Mouse (Mus musculus): ENCODE data around the gene Ncoa7. TPM values are rescaled to one million over a fixed set of nuclear protein-coding genes. Genes with fewer than 3 reads are reported as not detected.

Gene Ncoa7
- polyA plus RNA-seq, 1 experiment: 47.2 TPM

- Histone ChIP-seq H3K4me1 (ENCODE audit: control insufficient read depth, insufficient read depth, low read length) (no peaks in the 10 kb centered on the region), H3K27ac (ENCODE audit: insufficient read depth, low read length) (no peak overlapping the region), H3K4me3 (ENCODE audit: insufficient read depth, low read length) (no peak overlapping the region)
- no peak for TF ChIP-seq POLR2A (IDR thresholded peaks at IDR 0.05; ENCODE audit: extremely low read depth, insufficient read depth, low read length)
- 0 out of 2 replicates have a peak, but pooled peaks have one; percentile 8 for TF ChIP-seq CTCF (IDR thresholded peaks at IDR 0.05; ENCODE audit: extremely low read depth, insufficient read depth, low read length)
Measured at GRCm38 (mm10) chr10:30825049-30825448, 21.9 kb upstream of the Ncoa7 start.

DNA sequence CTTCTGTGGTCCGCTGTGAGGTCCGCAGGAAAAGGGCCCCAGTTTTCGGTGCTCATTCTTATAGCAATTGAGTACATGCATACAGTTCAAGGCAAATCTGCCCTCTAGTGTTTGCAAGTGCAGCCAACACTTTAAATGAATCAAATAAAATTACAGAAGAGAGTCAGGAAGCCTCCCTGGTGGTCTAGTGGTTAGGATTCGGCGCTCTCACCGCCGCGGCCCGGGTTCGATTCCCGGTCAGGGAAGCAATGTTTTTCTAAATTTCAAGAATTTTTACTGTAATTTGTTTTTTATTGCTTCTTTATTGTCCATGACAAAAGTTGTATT, 7.8 kb upstream of the Ncoa7 start:
- peaks cover 3% of the 10 kb centered on the region for H3K4me1 ChIP-seq (ENCODE audit: control insufficient read depth, insufficient read depth, low read length)
- TF ChIP-seq POLR2A (IDR thresholded peaks at IDR 0.05; ENCODE audit: extremely low read depth, insufficient read depth, low read length) (no peak), CTCF (IDR thresholded peaks at IDR 0.05; ENCODE audit: extremely low read depth, insufficient read depth, low read length) (peak; percentile 60)
- H3K4me3 ChIP-seq (ENCODE audit: insufficient read depth, low read length): peak overlapping the region; percentile 60
- H3K27ac ChIP-seq (ENCODE audit: insufficient read depth, low read length): no peak overlapping the region

DNA sequence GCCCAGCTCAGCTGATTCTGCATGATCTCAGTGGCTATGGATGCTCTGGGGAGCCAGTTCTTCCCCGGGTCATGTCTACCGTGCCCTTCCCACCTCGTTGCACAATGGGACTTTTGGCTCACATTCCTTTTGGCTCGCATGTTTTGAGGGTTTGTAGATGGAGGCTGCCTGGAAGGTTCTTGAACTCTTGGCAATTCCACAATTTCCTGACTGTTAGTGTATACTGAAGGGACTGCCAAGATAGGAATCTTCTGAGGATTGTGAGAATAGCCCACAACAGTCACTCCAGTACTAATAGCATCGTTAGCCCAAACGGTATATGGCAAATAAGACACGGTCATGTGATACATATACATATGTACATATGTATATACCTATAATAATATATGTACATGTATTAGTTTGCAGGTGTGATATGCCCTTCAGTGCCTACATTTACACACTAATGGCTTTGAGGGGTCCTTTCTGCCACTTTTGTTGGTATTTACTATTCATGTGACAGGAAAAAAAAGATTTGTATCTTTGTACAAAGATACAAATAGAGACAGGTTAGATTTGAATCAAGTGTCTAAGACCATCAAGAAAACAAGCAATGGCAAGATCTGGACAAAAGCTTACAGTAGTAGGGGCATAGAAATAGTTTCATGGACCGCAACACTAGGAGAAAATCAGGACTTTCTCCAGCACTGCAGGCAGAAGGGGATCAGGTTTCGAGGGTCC, 7.3 kb upstream of the Ncoa7 start:
- peak overlapping the region; percentile 84 for H3K4me3 ChIP-seq (ENCODE audit: insufficient read depth, low read length)
- peaks cover 3% of the 10 kb centered on the region for H3K4me1 ChIP-seq (ENCODE audit: control insufficient read depth, insufficient read depth, low read length)
- H3K27ac ChIP-seq (ENCODE audit: insufficient read depth, low read length): no peak overlapping the region
- TF ChIP-seq CTCF (IDR thresholded peaks at IDR 0.05; ENCODE audit: extremely low read depth, insufficient read depth, low read length) (no peak), POLR2A (IDR thresholded peaks at IDR 0.05; ENCODE audit: extremely low read depth, insufficient read depth, low read length) (no peak)

DNA sequence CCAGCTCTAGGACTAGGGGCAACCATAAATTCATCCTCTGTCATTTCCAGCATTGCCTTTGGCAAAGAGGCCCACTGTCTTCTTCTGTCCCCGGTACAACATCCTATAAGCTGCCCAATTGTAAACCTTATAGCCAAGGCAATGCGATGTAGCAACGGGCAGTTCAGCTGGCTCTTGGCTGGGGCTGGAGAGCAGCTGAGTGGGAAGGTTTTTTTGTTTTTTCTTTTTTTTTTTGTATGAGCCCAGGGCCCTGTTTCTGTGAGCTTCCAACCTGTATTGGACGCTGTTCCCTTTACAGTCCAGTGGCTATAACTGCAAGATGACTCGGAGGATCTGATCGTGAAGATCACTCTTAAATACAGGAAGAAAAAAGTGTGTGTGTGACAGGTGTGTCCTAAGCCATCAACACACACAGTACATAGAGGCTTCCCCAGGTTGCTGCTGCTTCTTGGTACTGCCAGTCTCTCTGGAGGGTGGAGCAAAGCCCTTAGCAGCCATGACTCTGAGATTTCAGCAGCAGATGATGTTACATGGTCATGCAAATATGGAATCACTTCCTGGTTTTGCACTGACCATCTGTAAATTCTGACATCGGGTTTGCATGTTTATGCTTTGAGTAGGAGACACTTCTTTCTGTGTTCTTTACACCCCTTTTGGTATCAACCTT, 594 bp upstream of the Ncoa7 start:
- Histone ChIP-seq H3K4me1 (ENCODE audit: control insufficient read depth, insufficient read depth, low read length) (peaks cover 4% of the 10 kb centered on the region; the same call in 1 of the 2 replicates), H3K4me3 (ENCODE audit: insufficient read depth, low read length) (peak overlapping the region; percentile 82), H3K27ac (ENCODE audit: insufficient read depth, low read length) (peak overlapping the region; percentile 100)
- TF ChIP-seq CTCF (IDR thresholded peaks at IDR 0.05; ENCODE audit: extremely low read depth, insufficient read depth, low read length) (no peak), POLR2A (IDR thresholded peaks at IDR 0.05; ENCODE audit: extremely low read depth, insufficient read depth, low read length) (peak; percentile 68)

GRCm38 (mm10) chr10:30802033-30802432, 1.1 kb downstream of the Ncoa7 start:
- TF ChIP-seq CTCF (IDR thresholded peaks at IDR 0.05; ENCODE audit: extremely low read depth, insufficient read depth, low read length): 0 out of 2 replicates have a peak, but pooled peaks have one; percentile 5
- 0 out of 2 replicates have a peak, but pooled peaks have one; percentile 30 for TF ChIP-seq POLR2A (IDR thresholded peaks at IDR 0.05; ENCODE audit: extremely low read depth, insufficient read depth, low read length)
- peak overlapping the region; percentile 82 for H3K4me3 ChIP-seq (ENCODE audit: insufficient read depth, low read length)
- peaks cover 4% of the 10 kb centered on the region; the same call in 1 of the 2 replicates for H3K4me1 ChIP-seq (ENCODE audit: control insufficient read depth, insufficient read depth, low read length)
- peak overlapping the region; percentile 99; the same call in 1 of the 2 replicates for H3K27ac ChIP-seq (ENCODE audit: insufficient read depth, low read length)

- TF ChIP-seq POLR2A (IDR thresholded peaks at IDR 0.05; ENCODE audit: extremely low read depth, insufficient read depth, low read length) (no peak), CTCF (IDR thresholded peaks at IDR 0.05; ENCODE audit: extremely low read depth, insufficient read depth, low read length) (no peak)
- no peak overlapping the region for H3K4me3 ChIP-seq (ENCODE audit: insufficient read depth, low read length)
- peaks cover 4% of the 10 kb centered on the region; the same call in 1 of the 2 replicates for H3K4me1 ChIP-seq (ENCODE audit: control insufficient read depth, insufficient read depth, low read length)
- no peak overlapping the region for H3K27ac ChIP-seq (ENCODE audit: insufficient read depth, low read length)
Measured at GRCm38 (mm10) chr10:30799713-30800450, 3.2 kb downstream of the Ncoa7 start.

DNA sequence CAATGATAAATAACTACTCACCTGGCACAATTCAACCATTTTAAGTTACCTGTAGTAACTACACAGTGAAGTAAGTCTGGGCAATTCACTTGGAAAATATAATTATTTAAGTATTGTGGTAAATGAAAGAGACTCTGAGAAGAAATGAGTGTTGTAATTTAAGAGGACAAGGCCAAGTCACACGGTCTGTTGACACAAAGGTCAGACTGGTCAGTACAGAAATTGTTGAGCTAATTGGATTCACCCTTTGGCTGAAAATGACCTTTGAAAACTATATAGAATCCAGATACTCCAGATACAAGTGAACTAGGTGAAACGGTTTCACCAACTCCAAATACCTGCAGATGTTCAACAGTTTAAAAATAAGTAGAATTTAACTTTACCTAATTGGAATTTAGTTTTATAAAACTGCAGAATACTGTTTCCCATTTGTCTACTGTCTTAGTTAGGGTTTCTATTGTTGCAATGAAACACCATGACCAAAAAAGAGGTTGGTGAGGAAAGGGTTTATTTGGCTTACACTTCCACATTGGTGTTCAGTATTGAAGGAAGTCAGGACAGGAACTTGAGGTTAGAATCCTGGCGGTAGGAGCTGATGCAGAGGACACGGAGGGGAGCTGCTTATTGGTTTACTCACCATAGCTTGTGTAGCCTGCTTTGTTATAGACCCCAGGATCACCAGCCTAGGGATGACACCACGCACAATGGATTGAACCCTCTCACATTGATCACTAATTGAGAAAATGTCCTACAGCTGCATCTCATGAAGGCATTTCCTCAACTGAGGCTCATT, 6.5 kb downstream of the Ncoa7 start:
- Histone ChIP-seq H3K4me3 (ENCODE audit: insufficient read depth, low read length) (no peak overlapping the region), H3K27ac (ENCODE audit: insufficient read depth, low read length) (no peak overlapping the region), H3K4me1 (ENCODE audit: control insufficient read depth, insufficient read depth, low read length) (no peaks in the 10 kb centered on the region; the same call in 1 of the 2 replicates)
- TF ChIP-seq POLR2A (IDR thresholded peaks at IDR 0.05; ENCODE audit: extremely low read depth, insufficient read depth, low read length) (no peak), CTCF (IDR thresholded peaks at IDR 0.05; ENCODE audit: extremely low read depth, insufficient read depth, low read length) (no peak)

- no peak for TF ChIP-seq POLR2A (IDR thresholded peaks at IDR 0.05; ENCODE audit: extremely low read depth, insufficient read depth, low read length)
- no peak for TF ChIP-seq CTCF (IDR thresholded peaks at IDR 0.05; ENCODE audit: extremely low read depth, insufficient read depth, low read length)
- Histone ChIP-seq H3K27ac (ENCODE audit: insufficient read depth, low read length) (no peak overlapping the region), H3K4me1 (ENCODE audit: control insufficient read depth, insufficient read depth, low read length) (peaks cover 6% of the 10 kb centered on the region), H3K4me3 (ENCODE audit: insufficient read depth, low read length) (no peak overlapping the region)
Measured at GRCm38 (mm10) chr10:30791016-30791415, 12.1 kb downstream of the Ncoa7 start.

GRCm38 (mm10) chr10:30789521-30789920, 13.6 kb downstream of the Ncoa7 start:
- Histone ChIP-seq H3K4me1 (ENCODE audit: control insufficient read depth, insufficient read depth, low read length) (peaks cover 8% of the 10 kb centered on the region), H3K4me3 (ENCODE audit: insufficient read depth, low read length) (no peak overlapping the region), H3K27ac (ENCODE audit: insufficient read depth, low read length) (no peak overlapping the region)
- no peak for TF ChIP-seq CTCF (IDR thresholded peaks at IDR 0.05; ENCODE audit: extremely low read depth, insufficient read depth, low read length)
